Mouse (Mus musculus): ENCODE measurements around the gene Tmprss4.

Tmprss4 gene

DNA sequence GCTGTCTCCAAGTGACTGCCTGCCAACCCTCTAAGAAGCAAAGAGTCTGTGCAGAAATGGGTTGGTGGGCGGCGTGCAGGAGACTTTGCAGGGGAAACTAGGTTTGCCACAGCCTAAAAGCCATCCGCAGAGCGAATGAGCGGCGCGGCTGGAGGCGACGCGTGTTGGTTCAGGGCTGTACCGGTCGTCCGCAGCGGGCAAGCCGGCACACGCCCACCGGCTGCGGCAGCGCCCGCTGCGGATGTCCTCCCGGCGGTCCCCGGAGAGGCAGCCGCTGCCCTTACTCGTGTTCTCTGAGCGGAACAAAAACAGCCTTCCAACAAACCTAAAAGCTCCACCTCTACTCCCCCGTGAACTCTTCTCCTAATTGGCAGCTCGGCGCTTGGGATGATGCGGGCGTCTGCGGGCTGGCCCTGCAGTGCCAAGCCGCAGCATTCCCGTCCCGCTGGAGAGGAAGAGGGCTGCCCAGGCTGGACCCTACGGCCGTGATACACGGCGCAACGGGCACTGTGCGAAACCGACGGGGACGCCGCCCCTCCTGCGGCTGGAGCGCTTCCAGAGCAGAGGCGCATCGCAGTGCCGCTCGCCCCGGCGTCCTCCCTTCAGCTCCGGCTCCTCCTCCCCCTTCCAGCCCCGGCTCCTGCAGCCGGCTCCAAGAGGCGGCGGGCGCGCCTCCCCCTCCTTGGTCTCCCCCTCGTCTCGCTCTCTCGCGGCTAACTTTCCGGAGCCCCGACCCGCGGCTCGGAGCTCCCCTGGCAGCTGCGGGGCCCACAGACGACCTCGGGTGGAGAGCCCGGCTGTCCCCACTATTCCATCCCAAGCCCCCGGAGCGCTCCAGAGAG is 65.5 kb downstream of the Tmprss4 start, which contains the start of gene Scn4b:
Gene Scn4b, plus strand, starts transcription at position 205 of the 842 bp plus-strand sequence.
- peak; percentile 36 to 50 for DNase-seq (ENCODE audit: low spot score in 2 of 2)

DNA sequence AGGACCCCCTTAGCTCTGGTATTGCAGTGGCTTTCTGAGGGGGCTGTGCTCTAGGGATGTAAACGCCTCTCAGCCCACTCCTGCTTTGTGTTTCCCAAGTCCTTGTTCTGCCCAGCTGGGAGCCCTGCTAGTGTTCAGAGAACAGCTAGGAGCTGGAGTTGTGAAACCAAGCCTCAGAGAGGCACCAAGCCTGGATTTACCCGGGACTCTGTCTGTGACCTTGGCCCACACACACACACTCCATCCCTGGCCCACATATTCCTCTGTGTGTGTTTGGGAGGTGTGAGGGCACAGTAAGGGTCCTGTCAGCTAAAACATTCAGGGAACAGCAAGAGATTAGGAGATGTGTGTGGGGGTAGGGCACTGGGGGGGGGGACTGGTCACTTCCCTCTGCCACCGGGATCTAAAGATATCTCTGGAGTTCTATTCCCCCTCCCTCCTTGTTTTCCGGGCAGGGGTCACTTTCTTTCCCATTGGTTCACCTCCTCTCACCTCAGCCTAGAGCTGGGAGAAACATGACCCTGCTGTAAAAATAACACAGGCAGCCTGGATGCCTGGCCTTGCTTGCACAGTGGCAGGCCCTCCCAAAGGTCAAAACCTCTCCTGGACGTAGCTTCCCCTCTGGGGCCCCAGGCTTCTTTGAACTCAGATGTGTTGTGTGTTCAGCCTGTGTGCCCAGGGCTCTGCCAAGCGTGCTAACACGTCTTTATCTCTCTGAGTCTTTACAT is 67.3 kb downstream of the Tmprss4 start:
- DNase-seq (ENCODE audit: low spot score in 2 of 2), result no peak

- no peak for DNase-seq (ENCODE audit: low spot score in 2 of 2)
Observed at GRCm38 (mm10) chr9:45133484-45134310, 70.2 kb downstream of the Tmprss4 start.

- no peak for DNase-seq (ENCODE audit: low spot score in 2 of 2)
Observed at GRCm38 (mm10) chr9:45130119-45130518, 73.8 kb downstream of the Tmprss4 start.

- no peak for DNase-seq (ENCODE audit: low spot score in 2 of 2)
Observed at GRCm38 (mm10) chr9:45126941-45127340, 77.0 kb downstream of the Tmprss4 start.

- DNase-seq (ENCODE audit: low spot score in 2 of 2), result no peak
Observed at GRCm38 (mm10) chr9:45125211-45125610, 78.7 kb downstream of the Tmprss4 start.

All from frontal cortex, postnatal 36 days (tissue).